Mouse (Mus musculus): ENCODE measurements at regions not wholly inside any gene's neighbourhood (a gene's known extent, or its start where the extent isn't known, plus 50 kb on each side); places are given as distances from the start of the nearest gene placed in this dataset.

DNA sequence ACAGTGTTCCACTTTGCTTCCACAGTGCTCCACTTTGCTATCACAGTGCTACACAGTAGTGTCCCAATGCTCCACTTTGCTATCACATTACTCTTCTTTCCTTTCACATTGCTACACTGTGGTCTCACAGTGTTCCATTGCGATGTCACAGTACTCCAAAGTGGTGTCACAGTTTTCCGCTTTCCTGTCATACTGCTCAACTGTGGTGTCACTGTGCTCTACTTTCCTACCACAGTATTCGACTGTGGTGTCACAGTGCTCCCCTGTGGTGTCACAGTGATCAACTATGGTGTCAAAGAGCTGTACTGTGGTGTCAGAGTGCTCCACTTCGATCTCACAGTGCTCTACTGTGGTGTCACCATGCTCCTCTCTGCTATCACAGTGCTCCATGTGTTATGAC, 76.1 kb upstream of the Trpm1 start:
- TF ChIP-seq CTCF (IDR thresholded peaks at IDR 0.05; ENCODE audit: low read depth), result peak; percentile 54
- TF ChIP-seq EP300 (IDR thresholded peaks at IDR 0.05; ENCODE audit: low read depth), result no peak

Data from liver, postnatal 0 days (tissue).